Mouse (Mus musculus): ENCODE measurements around the gene Olfr826.
"Not testable (repeated sequence)": the region's sequence is repeated elsewhere in the genome, so short reads cannot be mapped to it uniquely, and the experiment has no call there.

Gene Olfr826

DNA sequence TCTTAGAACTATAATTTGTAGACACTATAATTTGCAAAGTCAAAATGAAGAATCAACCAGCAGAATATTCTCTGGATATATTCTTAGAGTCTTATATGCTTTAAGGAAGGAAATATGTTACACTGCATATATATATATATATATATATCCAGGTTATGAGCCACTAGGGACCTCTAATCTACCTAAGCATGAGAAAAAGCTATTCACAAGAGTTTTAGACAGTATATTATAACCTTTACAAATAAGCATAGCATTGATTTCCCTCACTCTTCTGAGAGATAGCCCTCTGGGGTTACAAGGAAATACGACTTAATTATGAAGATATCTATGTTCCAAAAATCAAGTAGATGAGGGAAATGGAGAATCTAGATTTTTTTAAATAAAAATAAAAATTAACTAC is at the start of gene Olfr826:
TSS of gene Olfr826 (minus strand) at position 101 of the 400 bp plus-strand sequence.
- POLR2A ChIA-PET, result no interaction called here
- CTCF ChIA-PET, result no interaction called here

DNA sequence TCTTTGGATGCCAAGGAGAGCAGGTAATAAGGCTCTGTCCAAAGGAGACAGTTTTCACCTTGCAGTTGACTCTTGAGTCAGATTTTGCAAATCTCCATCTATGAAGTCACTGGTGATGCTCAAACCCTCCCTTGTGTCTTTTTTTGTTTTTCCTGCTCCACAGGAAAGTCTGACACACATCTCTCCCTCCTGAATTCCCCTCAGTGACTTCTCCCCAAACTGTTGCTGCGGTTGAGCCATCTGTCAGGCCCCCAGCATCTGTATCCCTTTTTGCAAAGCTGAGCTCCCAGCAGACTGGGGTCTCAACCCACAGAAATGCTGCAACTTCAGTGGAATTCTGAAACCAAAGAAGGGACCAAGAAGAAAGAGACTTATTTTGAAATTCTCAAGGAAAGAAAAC is 48.1 kb upstream of the Olfr826 start:
- ChIA-PET POLR2A (interaction anchor here in 1 of 4 experiments (0.6 kb wide), 1 partner anchor 82 kb away, joined by 5 read pairs; no protein-coding TSS in a partner anchor), CTCF (no interaction called here)

DNA sequence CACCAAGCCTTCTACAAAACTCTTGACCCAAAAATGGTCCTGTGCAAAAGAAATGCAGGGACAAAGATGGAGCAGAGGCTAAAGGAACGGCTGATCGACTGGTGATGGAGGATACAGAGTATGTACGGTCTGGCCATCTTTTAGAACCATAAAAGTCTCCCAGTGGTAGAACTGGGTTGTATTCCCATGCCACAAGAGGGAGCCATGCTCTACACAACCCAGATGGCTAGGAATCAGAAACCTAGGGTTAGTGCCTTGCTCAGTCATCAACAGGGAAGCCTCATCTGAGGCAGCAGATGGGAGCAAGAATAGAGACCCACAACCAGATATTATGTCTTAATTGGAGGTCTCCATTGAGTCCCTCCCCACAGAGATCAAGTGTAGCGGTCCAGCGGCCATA is 45.6 kb upstream of the Olfr826 start:
- POLR2A ChIA-PET, result no interaction called here

DNA sequence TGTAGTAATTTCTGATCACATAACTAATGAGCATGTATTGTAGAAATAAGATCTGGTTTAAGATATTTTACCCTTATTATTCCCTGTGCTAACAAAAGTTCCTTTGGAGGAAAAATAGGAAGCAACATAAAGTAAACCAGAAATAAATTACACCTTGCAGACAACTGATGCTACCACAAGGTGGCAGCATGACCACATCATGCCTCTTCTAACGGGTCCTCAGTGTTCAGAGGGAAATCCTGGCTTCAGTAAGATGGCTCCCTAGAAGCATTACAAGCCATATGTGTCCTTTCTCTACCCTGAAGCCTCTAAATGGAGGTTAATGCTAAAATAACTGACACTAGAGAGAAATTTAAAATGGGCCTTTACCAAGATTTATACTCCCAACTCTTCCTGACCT is 44.3 kb upstream of the Olfr826 start:
- ChIA-PET CTCF (interaction anchor here in 1 of 4 experiments (1.1 kb wide), 1 partner anchor 71 kb away, joined by 4 read pairs; no protein-coding TSS in a partner anchor), POLR2A (no interaction called here)

More for the DNA sequence above, 45.6 kb upstream of the Olfr826 start:
- CTCF ChIA-PET, result no interaction called here

DNA sequence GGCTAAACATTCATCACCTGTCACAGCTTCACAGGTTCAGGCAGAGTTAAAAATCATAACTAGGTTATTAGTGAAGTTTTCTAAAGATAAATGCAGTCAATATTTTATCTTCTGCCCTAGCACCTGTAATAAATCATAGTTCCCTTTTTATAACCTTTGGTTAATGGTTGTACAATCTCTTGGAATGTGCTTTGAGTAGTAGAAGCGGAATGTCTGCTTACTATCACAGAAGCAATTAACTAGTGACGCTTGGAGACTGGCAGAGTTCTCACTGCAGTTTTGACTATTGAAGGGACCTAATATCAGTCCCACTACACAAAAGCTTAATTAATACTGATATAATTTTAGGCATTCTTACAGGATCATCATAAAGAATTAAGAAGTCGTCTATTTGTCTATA is 41.0 kb upstream of the Olfr826 start:
- CTCF ChIA-PET, result no interaction called here

DNA sequence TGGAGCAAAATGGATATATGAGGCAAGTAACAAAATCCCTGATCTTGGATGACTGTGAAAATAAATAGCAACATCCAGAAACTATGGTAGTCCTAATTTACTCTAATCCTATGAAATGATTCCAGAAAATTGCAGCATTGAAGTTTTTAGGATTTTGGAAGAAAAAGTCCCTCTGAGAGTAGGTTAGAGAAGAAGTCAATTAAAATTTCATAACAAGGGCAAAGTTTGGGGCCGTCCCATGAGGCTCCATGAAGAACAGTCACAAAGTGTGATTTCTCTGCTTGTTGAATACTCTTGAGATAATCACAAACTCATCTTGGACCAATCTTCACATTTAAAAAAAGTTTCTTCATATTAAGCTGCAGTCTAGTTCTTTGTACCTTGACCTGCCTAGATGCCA is 30.3 kb upstream of the Olfr826 start, which contains the start of gene Olfr827:
TSS of gene Olfr827 (minus strand) at position 101 of the 400 bp plus-strand sequence.
- POLR2A ChIA-PET, result no interaction called here
- CTCF ChIA-PET, result no interaction called here

More for the DNA sequence above, 41.0 kb upstream of the Olfr826 start:
- POLR2A ChIA-PET, result no interaction called here

DNA sequence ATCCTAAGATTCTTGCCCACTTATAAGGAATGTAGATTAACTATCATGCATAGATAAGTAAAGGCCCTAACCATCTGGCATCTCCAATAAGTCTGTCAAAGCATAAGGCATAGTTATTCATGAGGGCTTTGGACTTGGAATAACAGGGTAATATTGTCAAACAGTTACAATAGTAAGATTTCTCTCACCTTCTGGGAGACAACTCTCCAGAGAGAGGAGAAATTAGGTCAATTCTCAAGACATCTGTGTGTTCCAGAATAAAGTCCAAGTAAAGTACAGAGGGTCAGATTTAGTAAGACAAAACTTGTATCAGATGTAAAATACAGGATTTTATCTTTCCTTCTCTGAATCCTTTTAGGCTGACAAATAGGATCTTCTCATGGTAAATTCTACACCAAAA is 17.3 kb downstream of the Olfr826 start, which contains the start of gene Olfr825:
TSS of gene Olfr825 (minus strand) at position 101 of the 400 bp plus-strand sequence.
- CTCF ChIA-PET, result interaction anchor here in 1 of 4 experiments (0.6 kb wide), 1 partner anchor 1393 kb away, joined by 9 read pairs; no protein-coding TSS in a partner anchor
- POLR2A ChIA-PET, result no interaction called here

DNA sequence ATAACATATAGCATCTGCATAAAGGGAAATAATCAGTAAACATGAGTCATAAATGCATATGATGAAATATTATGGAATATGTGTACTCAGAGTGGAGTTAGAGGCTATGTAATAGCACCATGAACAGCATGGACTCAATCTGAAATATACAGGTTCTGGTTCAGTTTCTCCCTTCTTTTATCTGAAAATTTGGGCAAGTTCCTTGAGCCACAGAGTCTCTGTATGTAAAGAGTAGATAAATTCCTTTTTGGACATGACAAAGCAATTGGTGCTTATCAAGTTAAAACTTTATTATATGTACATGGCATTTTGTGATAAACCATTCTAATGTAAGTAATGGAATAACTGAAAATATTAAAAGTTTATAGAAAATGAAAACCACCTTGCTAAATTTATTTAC is 18.8 kb downstream of the Olfr826 start:
- CTCF ChIA-PET, result no interaction called here
- POLR2A ChIA-PET, result no interaction called here

DNA sequence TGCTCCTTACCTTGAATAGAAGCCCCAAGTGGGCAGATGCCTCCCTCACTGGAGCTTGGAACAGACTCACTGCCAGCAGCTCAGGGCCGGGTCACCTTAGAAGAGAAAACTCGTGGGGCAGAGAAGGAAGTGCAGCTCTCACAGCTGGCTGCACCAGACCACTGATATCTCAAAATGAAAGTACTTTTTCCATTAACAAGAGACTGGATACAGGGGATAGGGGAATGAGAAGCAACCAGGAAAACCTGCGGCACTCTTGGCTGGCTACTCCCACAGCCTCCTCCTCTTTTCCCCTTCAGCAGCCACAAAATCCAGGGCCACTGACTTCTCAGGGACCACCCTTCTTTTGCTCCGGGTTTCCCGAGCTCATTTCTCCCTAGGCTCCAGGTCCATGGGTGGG is 39.9 kb downstream of the Olfr826 start:
- ChIA-PET POLR2A (no interaction called here), CTCF (no interaction called here)

DNA sequence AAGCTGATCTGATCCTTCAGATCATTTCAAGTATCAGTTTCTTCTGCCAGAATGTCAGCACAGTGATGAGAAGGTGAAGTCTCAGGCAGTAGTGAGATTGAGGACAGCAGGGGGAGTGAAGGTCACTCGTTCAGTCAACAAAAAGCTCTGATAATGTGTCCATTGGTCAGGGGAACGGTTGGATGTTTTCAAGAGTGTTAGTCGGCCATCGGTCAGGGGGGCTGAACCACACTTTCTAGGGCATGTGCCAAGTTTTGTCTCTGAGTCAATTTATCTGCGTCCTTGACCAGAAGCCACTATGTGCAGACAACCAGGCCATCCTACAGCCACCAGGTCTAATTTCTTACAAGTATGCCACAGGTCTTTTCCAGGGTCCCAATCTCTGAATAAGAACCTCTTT is 41.5 kb downstream of the Olfr826 start:
- POLR2A ChIA-PET, CTCF ChIA-PET: not testable (repeated sequence)

DNA sequence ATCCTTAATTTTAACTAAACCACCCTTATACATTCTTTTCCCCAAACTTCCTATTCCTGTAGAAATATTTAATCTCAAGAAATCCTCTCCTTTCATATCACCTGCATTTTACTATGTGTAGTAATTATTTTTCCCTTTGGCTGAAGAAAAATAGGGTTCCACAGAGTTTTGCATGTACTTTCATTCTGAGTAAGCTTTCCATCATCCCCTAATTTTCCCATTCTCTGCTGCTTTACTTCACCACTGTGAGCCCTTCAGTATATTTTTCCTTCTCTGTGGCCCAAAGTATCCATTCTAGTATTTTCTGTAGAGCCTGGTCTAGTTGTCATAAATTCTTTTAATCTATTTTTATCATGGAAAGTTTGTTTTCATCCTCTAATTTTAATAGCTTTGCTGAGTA is 49.2 kb downstream of the Olfr826 start:
- POLR2A ChIA-PET, result interaction anchor here in 1 of 4 experiments (0.6 kb wide), 1 partner anchor 22 kb away, joined by 4 read pairs; no protein-coding TSS in a partner anchor
- CTCF ChIA-PET, result no interaction called here

DNA sequence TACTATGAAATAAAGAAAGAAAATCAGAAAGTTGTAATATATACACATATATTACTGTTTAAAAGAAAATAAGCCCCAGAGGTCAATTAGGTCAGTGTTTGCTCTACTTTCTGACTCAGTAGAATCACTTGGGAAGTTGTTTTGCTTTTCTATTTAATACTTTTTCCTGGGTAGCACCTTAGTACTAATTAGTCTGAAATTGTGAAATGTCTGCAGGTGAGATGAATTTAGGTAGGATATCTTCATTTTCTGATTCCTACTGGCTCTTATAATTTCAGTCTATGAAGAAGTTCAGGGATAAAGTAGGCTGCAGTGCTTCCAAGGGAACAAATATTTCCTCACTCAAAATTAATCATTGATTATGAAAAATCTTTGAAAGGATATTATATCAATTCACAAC is 54.1 kb downstream of the Olfr826 start, which contains the start of gene Olfr824:
TSS of gene Olfr824 (minus strand) at position 101 of the 400 bp plus-strand sequence.
- POLR2A ChIA-PET, CTCF ChIA-PET: not testable (repeated sequence)
